Mouse (Mus musculus) hindbrain, embryonic 13.5 days (tissue): ENCODE data around the gene Nlrp4e. TPM values are rescaled to one million over a fixed set of nuclear protein-coding genes. Genes with fewer than 3 reads are reported as not detected.
"Not testable (repeated sequence)": the region's sequence is repeated elsewhere in the genome, so short reads cannot be mapped to it uniquely, and the experiment has no call there.

ENCODE experiments used
- ATAC-seq: fragments of 200-750 bp; cut with Nextera tagmentation; 2 replicates; pipeline ENCODE4 v1.8.0; 2017; ENCODE audit warnings: moderate TSS enrichment; ENCODE audit not compliant: low FRiP score
- H3K27ac ChIP-seq: fragments of 300-500 bp; sonication (generic); 2 replicates; pipeline ENCODE4 v1.5.1; 2015; ENCODE audit warnings: inconsistent platforms, mild to moderate bottlenecking, moderate library complexity
- H3K27me3 ChIP-seq: fragments of 300-500 bp; sonication (generic); 2 replicates; pipeline ENCODE4 v1.6.1; 2015; ENCODE audit warnings: mild to moderate bottlenecking, inconsistent platforms
- H3K36me3 ChIP-seq: fragments of 300-500 bp; sonication (generic); 2 replicates; pipeline ENCODE4 v1.6.1; 2015; ENCODE audit warnings: mild to moderate bottlenecking, inconsistent platforms
- H3K4me1 ChIP-seq: fragments of 300-500 bp; sonication (generic); replicated peaks from 2 replicates; pipeline ENCODE4 v1.6.1; 2015; ENCODE audit warnings: inconsistent platforms
- H3K4me2 ChIP-seq: fragments of 300-500 bp; sonication (generic); 2 replicates; pipeline ENCODE4 v1.6.1; 2015; ENCODE audit warnings: inconsistent platforms, mild to moderate bottlenecking, moderate library complexity
- H3K4me3 ChIP-seq: fragments of 300-500 bp; sonication (generic); 2 replicates; pipeline ENCODE4 v1.5.1; 2015; ENCODE audit warnings: mild to moderate bottlenecking, inconsistent platforms
- H3K9ac ChIP-seq: fragments of 300-500 bp; sonication (generic); 2 replicates; pipeline ENCODE4 v1.6.1; 2015; ENCODE audit warnings: mild to moderate bottlenecking, inconsistent platforms
- H3K9me3 ChIP-seq: fragments of 300-500 bp; sonication (generic); 2 replicates; pipeline ENCODE4 v1.6.1; 2016; ENCODE audit warnings: inconsistent platforms
- WGBS: fragments of 180-500 bp; shearing (Covaris S2); methylation state at CpG from one replicate; pipeline ENCODE4 v1.1.7; 2015; 5-methylcytosine and 5-hydroxymethylcytosine counted together
- microRNA-seq: library from miRNA; unstranded; fragments of <30 nt; microRNA quantifications from one replicate; pipeline ENCODE4, GENCODE M21; 2016
- polyA plus RNA-seq: library from polyadenylated mRNA; unstranded; fragments of >200 nt; fragmentation: Nextera tagmentation; extraction: Ambion mirVana; gene quantifications from 2 replicates; pipeline ENCODE4 v1.2.1, GENCODE M21; 2015

Nlrp4e gene
- polyA plus RNA-seq, result not detected in 2 replicates

GRCm38 (mm10) chr7:23300892-23301291 is at the start of gene Nlrp4e:
TSS of gene Nlrp4e (plus strand) at chr7:23301192.
- not testable (repeated sequence) for ATAC-seq, H3K36me3 ChIP-seq, H3K4me1 ChIP-seq, H3K9ac ChIP-seq, H3K4me3 ChIP-seq, H3K27me3 ChIP-seq, H3K27ac ChIP-seq, H3K4me2 ChIP-seq
- peaks cover 22% of the 10 kb centered on the region for H3K9me3 ChIP-seq
- 78% methylated on average over 3 of the region's 3 CpGs for WGBS

DNA sequence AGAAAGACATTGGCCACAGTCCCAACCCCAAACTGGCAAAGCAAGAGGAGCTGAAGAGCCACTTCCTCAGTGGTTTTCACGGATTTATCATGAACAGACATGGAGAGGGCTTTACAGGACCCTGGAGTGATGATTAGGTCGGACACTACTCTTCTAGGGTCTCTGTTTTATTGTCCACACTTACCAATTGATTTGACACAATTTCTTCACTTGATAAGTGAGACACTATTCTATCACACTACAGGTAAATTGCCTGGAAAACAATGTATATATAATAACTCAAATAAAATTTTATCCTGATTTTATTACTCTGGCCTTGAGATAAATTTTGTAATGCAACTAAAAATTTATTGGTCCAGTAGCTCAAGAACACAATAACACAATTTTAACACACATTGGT is 49.4 kb upstream of the Nlrp4e start, which contains the start of gene Vmn1r166:
Gene Vmn1r166, minus strand, starts transcription at position 101 of the 400 bp plus-strand sequence.
- H3K9ac ChIP-seq, ATAC-seq, H3K27ac ChIP-seq, H3K4me2 ChIP-seq, H3K4me1 ChIP-seq, H3K4me3 ChIP-seq, H3K36me3 ChIP-seq, H3K9me3 ChIP-seq, H3K27me3 ChIP-seq: not testable (repeated sequence)
- WGBS, result no CpG with 5 or more reads among the region's 2 CpGs

DNA sequence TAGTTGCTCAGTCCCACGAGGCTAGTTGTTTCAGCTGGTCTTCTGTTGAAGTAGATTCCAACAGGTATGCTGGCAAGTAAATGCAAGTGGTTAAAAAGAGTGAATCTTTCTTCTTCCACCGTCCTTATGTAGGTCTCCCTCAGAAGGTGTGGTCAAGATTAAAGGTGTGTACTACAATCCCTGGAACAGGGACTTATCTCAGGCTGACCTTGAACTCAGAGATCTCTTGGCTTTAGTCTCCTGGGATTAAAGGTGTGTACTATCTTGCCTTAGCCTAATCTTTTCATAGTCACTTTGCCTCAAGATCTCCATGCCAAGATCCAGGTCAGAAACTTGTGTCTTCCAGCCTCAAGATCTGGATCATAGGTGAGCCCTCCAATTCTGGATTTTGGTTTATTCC is 22.2 kb upstream of the Nlrp4e start, which contains the start of gene Gm6902:
Gene Gm6902, minus strand, starts transcription at position 101 of the 400 bp plus-strand sequence.
- not testable (repeated sequence) for H3K27me3 ChIP-seq, H3K36me3 ChIP-seq, H3K4me3 ChIP-seq, H3K27ac ChIP-seq, H3K4me2 ChIP-seq, H3K4me1 ChIP-seq, ATAC-seq, H3K9ac ChIP-seq, H3K9me3 ChIP-seq
- no CpG with 5 or more reads among the region's 2 CpGs for WGBS

GRCm38 (mm10) chr7:23358311-23358710 is 57.3 kb downstream of the Nlrp4e start:
- not testable (repeated sequence) for H3K27ac ChIP-seq, H3K4me2 ChIP-seq, H3K9ac ChIP-seq, H3K27me3 ChIP-seq, ATAC-seq, H3K4me3 ChIP-seq, H3K36me3 ChIP-seq, H3K4me1 ChIP-seq
- peaks cover 54% of the 10 kb centered on the region for H3K9me3 ChIP-seq
- WGBS, result 92% methylated on average over 13 of the region's 13 CpGs

GRCm38 (mm10) chr7:23385589-23385988 is 84.6 kb downstream of the Nlrp4e start, which contains the start of gene Nlrp5:
TSS of gene Nlrp5 (plus strand) at chr7:23385889.
- no peak within 1 kb of the TSS for H3K27ac ChIP-seq
- H3K9ac ChIP-seq, result no peak within 1 kb of the TSS
- no peak for ATAC-seq
- H3K4me1 ChIP-seq, result no peaks in the 10 kb centered on the region
- H3K36me3 ChIP-seq, result no peaks in the 10 kb centered on the region
- no peak within 1 kb of the TSS for H3K4me3 ChIP-seq
- H3K27me3 ChIP-seq, result no peaks in the 10 kb centered on the region
- H3K4me2 ChIP-seq, result no peak within 1 kb of the TSS
- WGBS, result 72% methylated on average over 10 of the region's 10 CpGs
- peaks cover 48% of the 10 kb centered on the region for H3K9me3 ChIP-seq

Small RNAs within 50 kb of the gene (microRNA-seq; reads per million reads assigned to microRNA genes)
- not detected for gene Gm25196

Other genes with a start within 250 kb of the Nlrp4e start
- gene Vmn1r163, start 245.7 kb upstream of the Nlrp4e start, polyA plus RNA-seq, result not detected in 2 replicates
- gene Gm8720, start 233.7 kb upstream of the Nlrp4e start, polyA plus RNA-seq, result not detected in 2 replicates
- gene Gm10662, start 156.7 kb upstream of the Nlrp4e start, polyA plus RNA-seq, result not detected in 2 replicates
- not detected in 2 replicates for gene Vmn1r165, start 83.9 kb upstream of the Nlrp4e start, polyA plus RNA-seq
- gene Vmn1r166, start 49.5 kb upstream of the Nlrp4e start, polyA plus RNA-seq, result not detected in 2 replicates
- gene Gm6902, start 22.3 kb upstream of the Nlrp4e start, polyA plus RNA-seq, result not detected in 2 replicates
- gene Nlrp5, start 84.7 kb downstream of the Nlrp4e start, polyA plus RNA-seq, result not detected in 2 replicates
- not detected in 2 replicates for gene Vmn1r167, start 206.0 kb downstream of the Nlrp4e start, polyA plus RNA-seq
- gene Vmn1r168, start 238.5 kb downstream of the Nlrp4e start, polyA plus RNA-seq, result not detected in 2 replicates